Mouse (Mus musculus): ENCODE measurements at regions not wholly inside any gene's neighbourhood (a gene's known extent, or its start where the extent isn't known, plus 50 kb on each side); places are given as distances from the start of the nearest gene placed in this dataset.
A peak's percentile ranks its signal among the peaks of the same experiment; 100 is the strongest.

- no peak for ATAC-seq (replicated peaks in 1 of 2; ENCODE audit: insufficient read depth in 1 of 2, low FRiP score in 2 of 2, low TSS enrichment in 1 of 2, low read depth in 1 of 2, poor library complexity in 2 of 2, severe bottlenecking in 2 of 2)
Observed at GRCm38 (mm10) chr11:34153749-34154525, 54.0 kb downstream of the Foxi1 start.

GRCm38 (mm10) chr11:34149370-34149976 lies 51.1 kb upstream of the 4930469K13Rik start:
- ATAC-seq (replicated peaks in 1 of 2; ENCODE audit: insufficient read depth in 1 of 2, low FRiP score in 2 of 2, low TSS enrichment in 1 of 2, low read depth in 1 of 2, poor library complexity in 2 of 2, severe bottlenecking in 2 of 2): peak; percentile 58 to 78
